Mouse (Mus musculus): ENCODE data around the gene Prep.
"Not testable (repeated sequence)": the region's sequence is repeated elsewhere in the genome, so short reads cannot be mapped to it uniquely, and the experiment has no call there.

Prep gene

DNA sequence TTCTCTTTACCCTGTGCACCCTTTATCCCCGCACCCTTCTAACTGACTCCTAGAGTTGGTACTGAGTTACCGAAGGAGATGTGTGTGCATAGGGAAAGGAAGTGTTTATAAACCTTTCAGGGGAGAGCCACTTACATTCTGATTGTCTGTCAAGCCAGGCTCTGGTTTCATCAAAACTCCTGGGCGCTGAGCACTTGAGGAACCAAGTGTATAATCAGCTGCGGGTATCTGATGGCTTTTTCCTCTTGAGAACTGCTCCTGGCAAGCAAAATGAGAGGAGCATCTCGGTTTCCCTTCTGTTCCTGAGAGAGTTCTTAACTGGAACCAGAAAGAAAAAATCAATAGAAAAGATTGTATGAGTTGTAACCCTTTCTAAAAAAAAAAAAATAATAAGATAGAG lies 10.3 kb downstream of the Prep start:
- no peak for DNase-seq

GRCm38 (mm10) chr10:45079756-45080155 lies 12.8 kb downstream of the Prep start:
- no peak for DNase-seq

DNA sequence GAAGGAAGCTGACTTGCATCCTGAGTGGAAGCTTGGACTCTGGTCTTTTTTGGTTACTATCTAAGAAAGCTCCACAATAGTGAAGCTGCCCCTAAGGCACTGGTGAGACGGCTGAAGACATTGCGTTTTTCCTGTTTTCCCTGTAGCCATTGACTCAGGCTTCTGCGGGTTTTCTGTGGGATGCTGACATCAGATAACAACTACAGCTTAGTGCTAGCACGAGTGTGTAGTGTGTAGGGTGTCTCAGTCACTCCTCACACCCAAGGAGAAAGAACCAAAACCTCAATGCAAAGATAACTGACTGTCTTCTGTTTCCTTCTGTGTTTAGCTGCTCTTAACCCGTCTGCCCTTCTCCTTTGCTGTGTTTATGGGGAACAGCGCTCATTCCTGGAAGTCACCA lies 13.5 kb downstream of the Prep start:
- no peak for DNase-seq

- DNase-seq, result no peak
These were observed 15.7 kb downstream of the Prep start for GRCm38 (mm10) chr10:45082730-45083129.

- not testable (repeated sequence) for DNase-seq
These were observed 17.0 kb downstream of the Prep start for GRCm38 (mm10) chr10:45084002-45084401.

DNA sequence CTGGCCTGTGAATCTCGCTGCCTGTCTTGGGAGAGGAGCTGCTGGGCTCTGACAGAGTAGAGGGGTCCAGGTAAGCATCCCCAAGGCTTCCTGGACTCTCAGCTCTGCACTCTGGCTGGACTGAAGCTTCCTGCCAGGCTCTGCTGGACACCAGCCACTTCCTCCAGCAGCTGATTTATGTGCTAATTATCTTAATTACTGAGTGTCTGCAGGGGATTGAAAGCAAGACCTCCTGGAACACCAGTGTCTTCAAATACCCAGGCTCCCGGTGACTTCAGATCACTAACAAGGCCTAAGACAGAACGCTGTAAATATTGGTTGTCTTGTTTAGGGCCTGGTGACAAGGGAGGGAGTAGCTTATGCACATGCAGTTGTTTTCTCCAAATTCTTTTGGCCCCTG lies 17.5 kb downstream of the Prep start:
- no peak for DNase-seq

- DNase-seq, result no peak
These were observed 18.3 kb downstream of the Prep start for GRCm38 (mm10) chr10:45085315-45085714.

DNA sequence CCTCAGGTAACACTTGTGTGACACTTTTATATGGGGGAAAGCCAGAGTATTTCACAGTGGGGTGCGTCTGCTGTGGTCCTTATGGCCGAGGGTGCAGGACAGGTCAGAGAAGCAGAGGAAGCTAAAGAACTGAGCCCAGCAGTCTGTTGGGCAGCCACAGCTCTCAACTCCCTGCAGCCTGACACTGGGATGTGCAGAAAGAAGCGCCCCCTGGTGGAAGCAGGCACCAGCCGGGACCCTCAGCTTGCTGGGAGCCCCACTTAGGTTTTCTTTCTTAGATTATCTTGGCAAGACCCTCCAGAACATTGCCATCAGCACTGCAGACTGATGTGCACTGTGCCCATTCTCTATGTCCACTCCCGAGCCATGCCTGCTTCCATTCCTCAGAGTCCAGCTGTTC lies 19.6 kb downstream of the Prep start:
- DNase-seq, result peak; percentile 57

GRCm38 (mm10) chr10:45091462-45092079 lies 24.6 kb downstream of the Prep start:
- DNase-seq, result no peak

DNA sequence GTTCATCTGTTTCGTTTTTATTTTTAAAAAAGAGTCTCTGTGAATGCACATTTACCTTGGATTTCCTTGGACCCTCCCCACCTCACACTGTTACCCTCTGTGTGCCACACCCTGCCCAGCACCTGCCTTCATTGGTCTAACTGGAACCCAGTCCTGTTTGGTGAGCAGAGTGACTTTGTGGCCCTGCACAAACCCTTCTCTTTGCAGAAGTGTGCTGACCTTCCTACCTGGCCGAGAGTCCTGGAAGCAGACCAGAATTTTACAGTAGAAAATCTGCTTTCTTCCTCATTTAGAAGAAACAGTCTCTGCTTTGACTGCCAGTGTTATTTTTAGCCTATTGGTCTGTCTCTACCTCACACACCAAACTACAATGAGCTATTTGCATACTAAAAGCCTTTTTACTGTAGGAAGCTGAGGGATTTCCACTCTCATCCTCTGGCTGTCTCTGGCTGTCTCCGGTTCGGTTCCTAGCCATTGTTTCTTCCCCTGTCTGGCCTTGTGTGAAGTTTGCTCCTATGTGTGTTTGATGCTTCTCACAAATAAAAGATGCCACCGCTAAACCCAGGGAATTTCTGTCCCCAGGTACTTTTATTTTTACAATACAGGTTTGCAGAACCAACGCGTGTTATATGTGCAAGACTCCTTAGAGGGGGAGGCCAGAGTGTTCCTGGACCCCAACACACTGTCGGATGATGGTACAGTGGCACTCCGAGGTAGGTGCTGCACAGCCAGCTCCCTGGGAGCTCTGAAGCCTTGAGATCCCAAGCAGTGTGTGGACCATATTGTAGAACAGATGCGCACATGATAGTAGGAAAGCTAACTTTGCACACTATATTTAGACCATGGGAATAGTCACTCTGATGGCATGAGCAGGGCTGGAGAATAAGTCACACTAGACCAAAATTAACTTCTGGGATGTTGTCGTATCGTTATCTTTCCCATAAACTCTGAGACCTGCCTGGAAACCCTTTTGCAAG lies 25.4 kb downstream of the Prep start:
- no peak for DNase-seq

GRCm38 (mm10) chr10:45098751-45099150 lies 31.7 kb downstream of the Prep start:
- peak; percentile 55 for DNase-seq

GRCm38 (mm10) chr10:45100473-45100872 lies 33.5 kb downstream of the Prep start:
- no peak for DNase-seq

DNA sequence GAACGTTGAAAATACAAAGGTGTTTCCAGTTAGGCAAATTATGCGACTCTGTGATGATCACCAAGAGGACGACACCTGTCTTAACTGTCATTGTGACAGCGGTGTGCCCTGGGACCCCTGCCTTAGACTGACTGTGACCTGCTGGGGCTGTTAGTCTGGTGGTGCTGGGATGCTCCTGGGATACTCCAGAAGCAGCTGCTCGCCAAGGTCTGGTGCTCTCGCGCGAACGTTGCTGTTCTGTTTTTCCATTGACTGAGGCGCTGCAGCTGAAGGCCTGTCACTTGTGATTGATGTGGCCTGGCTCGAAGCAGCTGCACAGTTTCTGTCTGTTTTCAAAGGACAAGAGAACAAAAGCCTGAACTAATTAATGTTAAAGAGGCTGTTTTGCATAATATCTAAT lies 36.2 kb downstream of the Prep start:
- DNase-seq, result no peak

DNA sequence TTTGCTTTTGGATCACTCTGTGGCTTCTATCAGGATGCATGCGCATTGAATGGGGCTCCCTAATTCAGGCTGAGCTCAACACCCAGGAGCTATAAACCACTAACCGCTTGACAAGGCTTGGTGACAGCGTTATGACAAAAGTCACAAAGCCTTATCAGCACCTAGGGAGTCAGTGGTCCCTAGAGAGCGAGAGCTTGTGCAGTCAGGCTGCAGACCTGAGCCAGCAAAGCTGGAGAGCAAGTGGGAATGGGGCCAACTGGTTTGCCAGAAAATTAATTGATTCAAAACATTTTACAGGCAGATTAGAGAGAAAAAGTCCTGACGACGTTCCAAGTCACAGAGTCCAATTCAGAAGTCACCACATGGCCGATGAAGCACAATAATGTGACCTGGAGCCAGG lies 37.1 kb downstream of the Prep start:
- DNase-seq, result no peak

DNA sequence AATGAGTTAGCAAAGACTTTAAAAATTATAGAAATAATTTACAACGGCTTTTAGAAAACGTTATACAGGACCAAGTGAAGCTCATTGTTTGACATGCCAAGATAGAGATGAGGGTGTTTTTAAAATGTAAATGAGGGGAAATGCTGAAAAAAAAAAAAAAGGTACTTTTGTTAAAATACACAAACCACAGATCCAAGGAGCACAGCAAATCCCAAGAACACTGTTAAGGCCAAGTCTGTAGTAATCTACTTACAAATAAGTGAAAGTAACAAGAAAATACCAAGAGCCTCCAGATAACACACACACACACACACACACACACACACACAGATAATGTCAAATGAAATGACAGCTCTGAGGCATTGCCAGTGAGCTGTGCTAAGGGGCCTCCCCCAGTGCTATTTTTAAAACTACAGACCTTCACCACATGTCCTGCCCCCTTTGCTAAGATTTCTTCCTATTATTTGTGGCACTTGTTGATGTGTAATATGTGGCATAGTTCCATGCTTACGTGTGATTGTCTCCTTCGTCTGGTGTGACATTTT lies 37.6 kb downstream of the Prep start:
- no peak for DNase-seq

DNA sequence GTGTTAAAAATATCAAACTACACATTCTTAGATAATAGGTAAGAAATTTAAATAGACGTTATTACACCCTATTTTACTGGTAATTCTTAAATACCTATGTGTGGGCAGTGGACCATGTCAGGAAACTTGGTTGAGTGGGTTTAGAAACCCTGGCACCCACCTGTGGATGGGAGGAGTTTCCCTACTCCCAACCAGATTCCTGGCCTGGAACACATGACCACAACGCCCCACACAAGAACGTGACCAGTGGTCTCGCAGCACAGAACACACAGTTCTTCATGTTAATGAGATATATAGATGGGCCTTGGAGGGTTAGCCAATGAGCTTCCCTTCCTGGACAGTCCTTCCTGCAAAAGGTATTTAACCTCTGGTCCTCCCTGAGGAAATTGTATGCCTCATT lies 39.5 kb downstream of the Prep start:
- no peak for DNase-seq

- DNase-seq, result no peak
These were observed 40.3 kb downstream of the Prep start for GRCm38 (mm10) chr10:45107313-45107712.

- DNase-seq, result no peak
These were observed 42.0 kb downstream of the Prep start for GRCm38 (mm10) chr10:45109041-45109440.

GRCm38 (mm10) chr10:45109974-45110373 lies 43.0 kb downstream of the Prep start:
- DNase-seq, result no peak

DNA sequence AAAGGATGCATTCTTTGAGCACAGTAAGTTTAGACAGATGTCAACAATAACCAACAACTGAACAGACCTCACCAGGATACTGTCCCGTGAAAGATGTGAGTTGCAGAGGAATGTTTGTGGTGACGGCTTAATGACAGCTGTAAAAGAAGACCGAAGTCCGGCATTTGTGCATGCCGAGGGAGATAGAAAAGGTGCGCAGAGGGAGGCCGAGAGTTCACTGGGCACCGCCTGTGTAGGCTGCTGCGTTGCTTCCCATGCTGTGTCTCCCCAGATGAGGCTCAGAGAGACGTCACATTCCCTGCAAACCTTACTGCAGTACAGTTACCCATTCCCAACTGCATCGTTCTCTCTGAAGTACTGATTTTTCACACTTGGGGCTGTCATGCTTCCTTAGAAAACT lies 45.9 kb downstream of the Prep start:
- no peak for DNase-seq

DNA sequence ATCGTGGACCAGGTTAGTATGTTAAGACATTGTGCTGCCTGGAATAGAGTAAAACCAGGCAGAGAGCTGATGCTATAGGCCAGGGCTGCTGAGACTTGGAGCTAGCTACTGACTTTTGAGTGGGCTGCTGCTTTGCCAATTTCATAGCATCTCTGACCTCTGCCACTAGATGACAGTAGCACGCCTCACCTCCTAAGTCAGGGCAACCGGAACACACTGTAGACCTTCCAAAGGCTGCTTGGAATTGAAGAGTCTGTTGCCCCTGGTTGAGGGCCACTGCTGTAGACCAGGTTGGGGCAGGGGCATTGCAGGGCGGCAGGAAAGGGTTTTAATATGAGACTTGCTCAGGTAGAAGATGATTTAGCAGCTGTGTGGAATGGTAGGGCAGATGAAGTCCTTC lies 47.5 kb downstream of the Prep start:
- no peak for DNase-seq

GRCm38 (mm10) chr10:45116832-45117231 lies 49.8 kb downstream of the Prep start:
- no peak for DNase-seq

GRCm38 (mm10) chr10:45118389-45118788 lies 51.4 kb downstream of the Prep start:
- no peak for DNase-seq

GRCm38 (mm10) chr10:45121637-45122036 lies 54.6 kb downstream of the Prep start:
- no peak for DNase-seq

Measured in right cerebral cortex, postnatal 14 days (tissue).